Mouse (Mus musculus): Measurements from ENCODE around the gene Zmiz2.
"Not testable (repeated sequence)": the region's sequence is repeated elsewhere in the genome, so short reads cannot be mapped to it uniquely, and the experiment has no call there.

Gene Zmiz2

GRCm38 (mm10) chr11:6388726-6389413 lies at the start of gene Zmiz2:
Gene Zmiz2, plus strand, starts transcription at chr11:6389074.
- DNase-seq (ENCODE audit: low spot score), result peak; percentile 94

DNA sequence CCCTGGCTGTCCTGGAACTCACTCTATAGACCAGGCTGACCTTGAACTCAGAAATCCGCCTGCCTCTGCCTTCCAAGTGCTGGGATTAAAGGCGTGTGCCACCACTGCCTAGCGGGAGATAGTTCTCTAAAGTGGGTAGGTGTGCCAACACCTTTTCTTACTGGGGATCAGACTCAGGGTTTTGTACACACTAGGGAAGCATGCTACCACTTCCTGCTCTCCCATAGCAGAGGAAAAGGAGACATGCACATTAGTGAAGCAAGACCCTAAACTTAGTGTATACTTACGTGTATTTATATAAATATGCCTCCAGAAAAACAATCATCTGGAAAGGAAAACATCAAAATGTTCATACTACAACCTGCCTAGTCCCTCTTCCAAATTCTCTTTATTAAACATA lies 42.9 kb upstream of the Zmiz2 start:
- no peak for DNase-seq (ENCODE audit: low spot score)

- DNase-seq (ENCODE audit: low spot score), result no peak
Measured at GRCm38 (mm10) chr11:6346966-6347365, 41.9 kb upstream of the Zmiz2 start.

DNA sequence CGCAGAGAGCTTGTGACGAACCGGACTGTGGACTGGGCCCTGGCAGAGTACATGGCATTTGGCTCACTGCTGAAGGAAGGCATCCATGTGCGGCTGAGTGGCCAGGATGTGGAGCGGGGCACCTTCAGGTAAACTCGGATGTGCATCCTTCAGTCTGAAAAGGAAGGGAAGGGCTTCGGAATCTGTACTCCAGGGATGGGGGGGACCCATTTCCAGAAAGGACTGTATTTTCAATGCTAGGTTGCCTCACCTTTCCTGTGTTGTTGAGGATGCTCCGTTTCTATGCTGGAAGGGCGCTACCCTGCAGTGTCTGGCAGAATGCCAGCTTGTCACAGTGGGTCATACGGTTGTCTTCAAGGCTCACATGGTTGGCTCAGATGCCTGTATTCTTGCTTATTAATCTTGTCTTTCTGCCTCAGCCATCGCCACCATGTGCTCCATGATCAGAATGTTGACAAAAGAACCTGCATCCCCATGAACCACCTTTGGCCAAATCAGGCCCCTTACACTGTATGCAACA lies 40.1 kb upstream of the Zmiz2 start:
- no peak for DNase-seq (ENCODE audit: low spot score)

DNA sequence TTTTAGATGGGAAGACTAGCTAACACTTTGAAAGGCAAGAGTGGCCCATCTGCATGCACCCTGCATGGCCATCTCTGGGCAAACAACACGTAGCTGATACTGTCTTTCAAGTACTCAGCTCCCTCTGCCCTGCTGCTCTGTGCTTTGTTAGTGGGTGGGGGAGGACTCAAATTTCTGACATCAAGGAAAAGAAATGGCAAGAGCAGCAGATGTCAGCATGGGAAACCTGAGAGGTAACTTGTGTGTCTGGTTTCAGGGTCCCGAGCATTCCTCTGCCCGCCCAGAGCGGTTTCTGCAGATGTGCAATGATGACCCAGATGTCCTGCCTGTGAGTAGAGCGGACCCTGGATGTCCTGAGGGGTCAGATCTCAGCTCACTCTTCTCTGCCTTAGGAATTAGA lies 39.3 kb upstream of the Zmiz2 start:
- DNase-seq (ENCODE audit: low spot score), result no peak

DNA sequence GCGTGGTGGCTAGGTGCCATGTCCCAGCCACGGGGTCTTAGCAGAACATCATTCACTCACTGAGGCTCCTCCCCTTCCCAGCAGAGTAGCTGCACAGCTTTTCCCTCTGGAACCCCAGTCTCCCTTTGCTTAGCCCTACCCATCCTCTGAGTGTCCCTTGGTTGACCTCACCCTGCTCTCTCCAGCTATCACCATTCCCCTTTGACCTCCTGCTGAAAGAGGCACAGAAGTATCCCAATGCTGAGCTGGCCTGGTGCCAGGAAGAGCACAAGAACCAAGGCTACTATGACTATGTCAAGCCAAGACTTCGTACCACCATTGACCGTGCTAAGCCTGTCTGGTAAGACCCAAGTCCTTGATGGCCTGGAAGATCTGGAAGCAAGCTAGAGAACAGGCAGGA lies 33.8 kb upstream of the Zmiz2 start:
- no peak for DNase-seq (ENCODE audit: low spot score)

DNA sequence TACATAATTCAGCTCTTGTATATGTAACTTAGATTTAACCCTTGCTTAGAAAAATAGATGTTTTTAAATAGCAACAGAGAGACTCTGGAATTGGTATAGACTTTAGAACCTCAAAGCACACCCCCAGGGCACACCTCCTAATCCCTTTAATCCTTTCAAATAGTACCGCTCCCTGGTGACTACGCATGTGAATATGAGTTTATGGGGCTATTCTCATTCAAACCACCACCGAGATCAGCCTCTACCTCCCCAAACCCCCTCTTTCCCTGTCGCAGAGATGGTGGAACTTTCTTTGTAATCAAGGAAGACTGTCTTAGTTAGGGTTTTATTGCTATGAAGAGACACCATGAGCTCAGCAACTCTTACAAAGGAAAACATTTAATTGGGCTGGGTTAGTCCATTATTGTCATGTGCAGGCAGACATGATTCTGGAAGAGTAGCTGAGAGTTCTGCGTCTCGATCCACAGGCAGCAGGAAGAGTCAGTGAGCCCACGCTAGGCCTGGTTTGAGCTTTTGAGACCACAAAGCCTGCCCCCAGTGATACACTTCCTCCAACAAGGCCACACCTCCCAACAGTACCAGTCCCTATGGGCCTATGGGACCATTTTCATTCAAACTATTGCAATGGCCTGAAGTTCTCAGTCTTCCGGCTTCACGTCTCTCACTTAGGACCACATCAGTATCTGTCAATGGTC lies 24.1 kb upstream of the Zmiz2 start:
- no peak for DNase-seq (ENCODE audit: low spot score)

- peak; percentile 62 for DNase-seq (ENCODE audit: low spot score)
Measured at GRCm38 (mm10) chr11:6365885-6366284, 23.0 kb upstream of the Zmiz2 start.

DNA sequence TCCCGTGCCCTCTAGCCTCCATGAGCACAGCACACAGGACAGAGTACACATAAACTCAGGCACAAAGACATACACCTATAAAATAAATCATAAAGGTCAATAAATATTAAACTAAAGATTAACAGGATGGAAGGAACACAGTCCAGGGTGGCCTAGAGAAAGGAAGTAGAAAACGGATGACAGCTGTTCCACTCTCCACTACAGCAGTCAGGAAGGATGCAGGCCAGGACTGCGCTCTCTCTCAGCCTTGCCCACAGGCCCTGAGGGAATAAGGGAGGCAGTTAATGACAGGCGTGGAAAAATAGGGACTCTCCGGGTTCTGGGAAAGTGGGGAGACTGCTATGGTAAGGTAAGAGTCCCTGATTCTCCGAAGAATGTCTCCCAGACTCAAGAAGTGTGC lies 22.4 kb upstream of the Zmiz2 start:
- no peak for DNase-seq (ENCODE audit: low spot score)

GRCm38 (mm10) chr11:6367156-6367555 lies 21.7 kb upstream of the Zmiz2 start:
- no peak for DNase-seq (ENCODE audit: low spot score)

- not testable (repeated sequence) for DNase-seq (ENCODE audit: low spot score)
Measured at GRCm38 (mm10) chr11:6367986-6368385, 20.9 kb upstream of the Zmiz2 start.

- no peak for DNase-seq (ENCODE audit: low spot score)
Measured at GRCm38 (mm10) chr11:6371376-6372155, 17.3 kb upstream of the Zmiz2 start.

DNA sequence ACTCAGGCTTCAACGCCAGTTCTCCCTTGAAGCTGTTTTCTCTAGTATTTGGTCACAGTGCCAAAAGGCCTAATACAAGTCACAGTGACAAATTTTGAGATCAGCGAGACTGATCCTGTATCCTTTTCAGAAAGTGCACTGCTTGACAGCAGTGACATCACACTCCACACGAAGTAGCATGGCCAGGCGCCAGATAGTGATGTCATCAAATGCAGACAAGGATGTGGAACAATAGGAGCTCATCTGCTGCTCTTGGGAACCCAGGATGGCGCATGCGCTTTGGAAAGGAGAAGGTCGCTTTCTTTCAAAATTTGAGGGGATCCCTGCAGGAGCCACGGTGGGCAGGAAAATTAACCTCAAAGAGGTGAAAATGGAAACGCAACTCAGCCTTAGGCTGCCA lies 16.1 kb upstream of the Zmiz2 start:
- no peak for DNase-seq (ENCODE audit: low spot score)

GRCm38 (mm10) chr11:6380916-6381315 lies 8.0 kb upstream of the Zmiz2 start:
- no peak for DNase-seq (ENCODE audit: low spot score)

- DNase-seq (ENCODE audit: low spot score), result no peak
Measured at GRCm38 (mm10) chr11:6388126-6388725, 648 bp upstream of the Zmiz2 start.

DNA sequence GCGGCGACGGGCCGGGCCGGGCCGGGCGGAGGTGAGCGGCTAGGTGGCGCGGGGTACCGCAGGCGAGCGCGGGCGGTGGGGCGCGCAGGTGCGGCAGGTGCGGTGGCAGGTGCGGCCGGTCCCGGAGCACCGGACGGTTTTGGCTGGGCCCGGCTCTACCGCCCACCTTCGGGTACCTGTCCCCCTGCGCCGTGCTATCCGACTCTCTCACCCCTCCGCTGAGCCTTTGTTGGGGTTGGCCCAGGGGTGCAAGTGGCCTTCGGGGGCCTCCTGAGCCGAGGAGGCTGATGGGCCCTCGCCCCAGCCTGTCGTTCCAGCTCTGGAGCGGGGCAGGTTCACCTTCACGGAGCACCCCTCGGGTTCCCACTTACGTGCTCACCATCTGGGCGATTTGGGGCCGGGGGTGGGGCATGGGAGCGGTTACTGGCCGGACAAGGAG lies 628 bp downstream of the Zmiz2 start:
- no peak for DNase-seq (ENCODE audit: low spot score)

DNA sequence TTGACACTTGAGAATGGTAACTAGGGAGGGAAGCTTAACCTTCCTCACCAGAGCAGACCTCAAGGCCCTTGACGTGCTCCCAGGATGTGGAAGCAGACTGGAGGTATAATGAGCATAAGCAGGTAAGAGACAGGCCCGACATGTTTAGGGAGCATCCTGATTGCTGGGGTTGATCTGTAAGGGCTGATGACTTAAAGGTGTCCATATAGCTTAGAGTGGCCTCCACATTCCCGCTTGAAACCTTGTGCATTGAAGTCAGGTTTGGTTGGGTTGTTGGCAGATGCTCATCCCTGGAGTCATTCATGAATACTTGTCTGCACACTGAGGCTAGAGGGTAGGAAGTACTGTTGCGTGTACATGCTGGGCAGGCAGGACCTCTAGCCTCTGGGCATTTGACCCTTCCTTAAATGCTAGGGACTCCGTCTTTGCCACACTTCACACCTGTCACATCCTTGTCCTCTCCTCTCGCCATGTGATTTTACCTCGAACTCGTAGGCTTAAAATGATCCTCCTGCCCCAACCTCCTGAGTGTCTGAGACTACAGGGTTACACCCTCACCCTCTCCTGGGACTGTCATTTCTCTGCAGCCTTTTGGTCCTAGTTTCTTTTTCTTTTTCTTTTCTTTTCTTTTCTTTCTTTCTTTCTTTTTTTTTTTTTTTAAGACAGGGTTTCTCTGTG lies 1.6 kb downstream of the Zmiz2 start:
- DNase-seq (ENCODE audit: low spot score), result no peak

- DNase-seq (ENCODE audit: low spot score), result no peak
Measured at GRCm38 (mm10) chr11:6391516-6392276, 2.8 kb downstream of the Zmiz2 start.

- DNase-seq (ENCODE audit: low spot score), result no peak
Measured at GRCm38 (mm10) chr11:6392857-6393256, 4.0 kb downstream of the Zmiz2 start.

- no peak for DNase-seq (ENCODE audit: low spot score)
Measured at GRCm38 (mm10) chr11:6393866-6394265, 5.0 kb downstream of the Zmiz2 start.

DNA sequence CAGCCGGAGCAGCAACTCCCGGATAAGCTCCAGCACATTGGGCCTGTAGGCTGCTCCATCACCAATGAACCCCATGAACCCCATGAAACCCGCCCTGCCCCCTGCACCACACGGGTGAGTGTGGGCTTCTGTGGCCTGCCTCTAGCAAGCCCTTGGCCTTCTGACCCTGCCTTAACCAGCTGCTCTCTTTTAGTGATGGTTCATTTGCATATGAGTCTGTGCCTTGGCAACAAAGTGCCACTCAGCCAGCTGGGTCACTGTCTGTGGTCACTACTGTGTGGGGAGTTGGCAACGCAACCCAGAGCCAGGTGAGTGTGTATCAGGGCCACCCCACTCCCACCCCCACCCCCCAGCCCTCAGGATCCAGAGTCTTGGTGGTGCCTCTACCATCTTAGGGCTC lies 6.7 kb downstream of the Zmiz2 start:
- DNase-seq (ENCODE audit: low spot score), result no peak

Measured in ovary, postnatal 14 days (tissue).